Mouse (Mus musculus) retina, embryonic 14.5 days (tissue): ENCODE data around the gene Etl4.
"Not testable (repeated sequence)": the region's sequence is repeated elsewhere in the genome, so short reads cannot be mapped to it uniquely, and the experiment has no call there.

Source experiments
- DNase-seq: peaks from one replicate; pipeline ENCODE4 v3.0.0-alpha.2; 2015; ENCODE audit warnings: low spot score

The Etl4 gene

GRCm38 (mm10) chr2:20167566-20167965 lies 258.0 kb downstream of the Etl4 start:
- DNase-seq, result peak; percentile 32

- DNase-seq, result no peak
Observed at GRCm38 (mm10) chr2:20168156-20168555, 258.6 kb downstream of the Etl4 start.

- DNase-seq, result not testable (repeated sequence)
Observed at GRCm38 (mm10) chr2:20176456-20177184, 267.0 kb downstream of the Etl4 start.

DNA sequence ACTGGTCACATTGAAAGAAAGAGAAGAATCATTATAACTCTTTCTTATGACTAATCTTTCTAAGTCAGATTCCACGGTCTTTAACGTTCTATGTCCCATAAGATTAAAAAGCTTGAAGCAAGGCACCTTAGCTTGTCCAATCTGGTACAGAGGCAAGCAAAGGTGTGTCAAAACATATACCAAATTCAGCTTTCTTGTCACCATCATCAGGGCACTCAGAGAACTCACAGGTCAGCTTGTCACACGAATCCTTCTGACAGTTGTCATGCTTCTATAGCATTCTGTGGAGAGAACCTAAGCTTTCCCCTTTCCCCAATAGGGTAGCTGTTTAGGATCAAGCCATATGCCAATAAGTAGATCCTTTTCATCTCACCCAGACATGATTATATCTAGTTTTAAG lies 267.7 kb downstream of the Etl4 start:
- not testable (repeated sequence) for DNase-seq

GRCm38 (mm10) chr2:20180561-20180960 lies 271.0 kb downstream of the Etl4 start:
- not testable (repeated sequence) for DNase-seq

DNA sequence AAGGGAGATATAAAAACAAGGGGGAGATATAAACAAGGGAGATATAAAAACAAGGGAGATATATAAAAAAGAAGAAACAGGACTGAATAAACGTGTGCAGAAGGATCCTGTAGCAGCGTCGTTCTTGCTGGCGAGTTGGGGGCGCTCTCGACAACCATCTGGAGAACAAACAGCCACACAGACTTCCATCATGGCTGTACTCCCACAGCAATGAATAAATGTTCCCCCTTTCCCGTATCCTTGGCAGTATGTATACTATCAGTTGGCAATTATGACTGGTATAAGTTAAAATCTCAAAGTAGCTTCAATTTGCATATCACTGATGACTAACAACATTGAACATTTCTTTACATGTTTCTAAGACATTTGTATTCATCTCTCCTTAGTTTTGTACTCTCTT lies 277.6 kb downstream of the Etl4 start:
- DNase-seq, result not testable (repeated sequence)

DNA sequence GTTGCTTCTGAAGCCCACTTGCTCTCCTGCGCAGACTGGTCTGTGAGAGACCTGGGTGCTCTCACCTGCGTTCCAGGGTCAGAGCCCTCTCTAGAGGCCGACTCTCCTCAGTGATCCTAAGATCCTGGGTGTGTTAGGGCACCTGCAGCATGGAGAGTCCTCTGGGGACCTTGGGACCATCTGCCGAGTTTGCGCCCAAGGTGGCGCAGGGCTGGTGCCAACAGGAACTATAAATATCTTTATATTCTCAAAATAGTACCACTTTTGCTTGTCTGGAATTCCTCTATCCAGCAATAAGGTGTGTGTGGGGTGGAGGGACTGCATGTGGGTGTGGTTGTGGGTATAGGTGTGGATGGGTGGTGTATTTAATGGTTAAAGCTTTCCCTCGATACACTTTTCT lies 293.4 kb downstream of the Etl4 start:
- no peak for DNase-seq

GRCm38 (mm10) chr2:20206647-20207046 lies 297.1 kb downstream of the Etl4 start:
- DNase-seq, result no peak

DNA sequence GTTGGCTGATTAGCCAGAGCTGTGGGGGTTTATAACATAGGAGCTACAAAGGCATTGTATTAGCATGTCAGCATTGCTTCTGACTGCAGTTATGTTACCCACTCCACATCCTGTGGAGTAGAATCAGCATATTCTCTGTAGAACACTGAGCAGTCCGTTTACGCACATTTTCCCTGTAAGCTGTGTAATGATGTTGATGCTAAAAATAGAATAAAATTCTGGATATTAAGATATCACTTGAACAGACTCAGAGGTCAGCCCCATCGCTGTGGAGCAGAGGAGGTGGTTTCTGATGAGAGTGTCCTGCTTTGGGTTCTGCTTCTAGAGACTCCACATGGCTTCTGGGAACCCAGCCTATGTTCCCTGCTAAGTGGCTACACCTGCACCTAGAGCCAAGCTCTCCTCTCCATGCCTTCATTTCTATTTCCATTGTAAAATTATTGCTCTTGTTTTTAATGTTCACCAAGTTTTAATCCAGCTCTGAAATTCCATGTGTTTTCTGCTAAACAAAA lies 299.2 kb downstream of the Etl4 start:
- DNase-seq, result no peak

- no peak for DNase-seq
Observed at GRCm38 (mm10) chr2:20209359-20209758, 299.8 kb downstream of the Etl4 start.

GRCm38 (mm10) chr2:20216275-20216674 lies 306.7 kb downstream of the Etl4 start:
- no peak for DNase-seq

GRCm38 (mm10) chr2:20216686-20217437 lies 307.3 kb downstream of the Etl4 start:
- no peak for DNase-seq

DNA sequence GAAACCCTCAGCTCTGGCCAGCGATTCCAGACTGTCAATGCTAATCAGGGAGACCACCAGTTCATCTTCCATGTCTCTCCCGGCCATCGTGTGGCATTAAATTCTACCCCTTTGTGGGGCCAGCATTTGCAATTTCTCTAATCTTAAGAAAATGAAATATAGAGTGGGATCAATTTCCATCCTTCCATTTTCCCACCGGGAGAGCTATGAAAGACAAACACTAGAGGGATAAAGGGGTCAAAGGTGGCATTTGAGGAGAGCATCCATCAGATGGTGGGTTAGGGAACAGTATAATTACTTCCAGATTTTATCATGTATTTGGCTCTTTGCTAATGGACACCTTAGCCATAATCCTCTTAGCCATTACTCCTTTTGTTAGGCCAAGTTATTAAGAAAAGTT lies 321.8 kb downstream of the Etl4 start:
- DNase-seq, result peak; percentile 4

DNA sequence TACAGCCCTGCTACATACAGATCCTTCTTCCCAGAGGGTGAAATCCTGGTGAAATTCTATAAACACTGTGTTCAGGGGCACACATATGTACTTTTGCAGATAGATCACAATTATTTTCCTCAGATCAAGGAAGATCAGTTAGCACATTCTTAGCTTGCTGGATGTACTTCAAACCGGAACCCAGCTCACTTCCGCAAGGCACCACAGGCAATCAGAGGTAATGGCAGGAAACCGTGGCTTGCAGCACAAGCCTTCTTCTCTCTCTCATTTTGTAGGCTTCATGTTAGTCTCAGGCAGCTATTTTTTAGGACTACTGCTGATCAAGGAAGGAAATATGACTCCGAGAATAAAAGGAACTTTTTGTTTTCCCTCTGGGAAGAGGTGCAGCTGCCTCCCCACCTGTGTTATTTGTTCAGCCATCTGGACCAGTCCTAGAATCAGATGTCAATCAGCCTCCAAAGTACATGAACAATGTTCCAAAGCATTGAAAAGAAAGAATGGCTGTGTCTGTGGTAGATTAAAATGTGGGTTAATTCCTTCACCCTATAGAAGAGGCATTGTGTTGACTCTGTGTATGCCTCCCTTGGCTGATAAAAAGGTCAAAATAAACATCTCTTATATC lies 338.6 kb downstream of the Etl4 start:
- no peak for DNase-seq

GRCm38 (mm10) chr2:20249403-20249802 lies 339.8 kb downstream of the Etl4 start:
- no peak for DNase-seq

DNA sequence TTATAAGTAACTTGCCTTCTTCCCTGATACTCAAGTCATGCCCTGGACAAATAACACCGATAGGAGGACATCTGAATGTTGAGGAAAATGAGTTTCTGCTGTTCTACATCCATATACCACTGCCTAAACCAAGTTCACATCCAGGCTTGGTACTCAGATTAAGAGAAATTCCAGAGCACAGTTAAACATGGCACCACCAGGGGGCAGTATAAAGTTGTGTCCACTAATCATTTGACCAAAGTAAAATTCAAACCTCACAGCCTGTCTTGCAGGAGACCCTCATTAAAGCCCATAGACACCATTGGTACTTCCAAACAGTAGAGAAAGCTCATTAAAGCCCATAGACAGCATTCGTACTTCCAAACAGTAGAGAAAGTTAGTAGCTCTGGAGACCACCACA lies 366.5 kb downstream of the Etl4 start:
- peak; percentile 95 for DNase-seq

DNA sequence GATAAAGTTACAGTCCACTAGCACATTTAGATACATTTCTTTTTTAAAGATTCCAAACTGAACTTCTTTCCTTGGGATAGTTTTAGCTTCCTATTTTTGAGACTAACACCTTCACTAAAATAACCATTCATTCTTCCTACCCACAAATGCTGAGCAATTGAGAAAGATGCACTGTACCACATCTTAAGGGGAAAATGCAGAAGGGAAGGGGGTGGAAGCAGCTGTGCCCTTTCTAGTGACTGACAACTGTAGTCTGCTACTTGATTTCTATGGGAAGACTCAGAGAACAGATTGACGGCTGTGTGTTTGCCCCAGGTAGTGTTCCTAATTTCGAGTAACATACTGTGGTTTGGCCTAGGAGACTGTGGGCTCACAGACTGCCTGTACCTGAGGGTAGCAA lies 372.3 kb downstream of the Etl4 start:
- no peak for DNase-seq

DNA sequence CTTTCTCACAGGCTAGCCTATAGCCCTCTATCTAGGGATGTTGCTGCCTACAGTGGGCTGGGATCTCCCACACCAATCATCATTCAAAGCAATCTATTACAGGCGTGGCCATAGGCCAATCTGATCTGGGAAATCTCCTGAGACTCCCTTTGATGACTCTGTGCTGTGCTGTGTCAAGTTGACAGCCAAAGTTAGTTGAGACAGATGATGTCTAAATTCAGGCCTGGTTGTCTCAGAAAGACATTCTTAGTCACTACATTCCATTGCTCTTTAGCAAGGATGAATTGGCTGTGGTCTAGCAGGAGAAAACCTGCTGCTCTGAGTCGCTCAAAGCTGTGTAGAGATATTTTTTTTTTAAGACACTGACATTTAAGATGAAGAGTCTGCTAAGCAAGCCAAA lies 374.8 kb downstream of the Etl4 start:
- DNase-seq, result no peak

- DNase-seq, result no peak
Observed at GRCm38 (mm10) chr2:20290982-20291740, 381.6 kb downstream of the Etl4 start.

GRCm38 (mm10) chr2:20291741-20292110 lies 382.1 kb downstream of the Etl4 start:
- DNase-seq, result no peak

- DNase-seq, result no peak
Observed at GRCm38 (mm10) chr2:20293336-20293735, 383.8 kb downstream of the Etl4 start.

- no peak for DNase-seq
Observed at GRCm38 (mm10) chr2:20294596-20294995, 385.0 kb downstream of the Etl4 start.
